Mouse (Mus musculus) cerebellum, postnatal 10 days (tissue): ENCODE data around the gene Fgd5.
"Not testable (repeated sequence)": the region's sequence is repeated elsewhere in the genome, so short reads cannot be mapped to it uniquely, and the experiment has no call there.

Source experiments
- DNase-seq, 2 experiments: peaks; one replicate each; pipeline ENCODE4 v3.0.0; 2021; ENCODE audit warnings: mixed read lengths in 2 of 2

Fgd5 gene

GRCm38 (mm10) chr6:92071121-92071839 is 92.6 kb downstream of the Fgd5 start:
- DNase-seq, result peak; percentile 40 to 42

- peak; percentile 78 to 81 for DNase-seq
Observed at GRCm38 (mm10) chr6:92080730-92081129, 102.1 kb downstream of the Fgd5 start.

- no peak for DNase-seq
Observed at GRCm38 (mm10) chr6:92082756-92083155, 104.1 kb downstream of the Fgd5 start.

GRCm38 (mm10) chr6:92084932-92085331 is 106.3 kb downstream of the Fgd5 start:
- DNase-seq, result no peak

- not testable (repeated sequence) for DNase-seq
Observed at GRCm38 (mm10) chr6:92089141-92089540, 110.5 kb downstream of the Fgd5 start.

- no peak for DNase-seq
Observed at GRCm38 (mm10) chr6:92089982-92090381, 111.3 kb downstream of the Fgd5 start.

GRCm38 (mm10) chr6:92090497-92090896 is 111.8 kb downstream of the Fgd5 start:
- DNase-seq, result no peak

- peak; percentile 94 to 95 for DNase-seq
Observed at GRCm38 (mm10) chr6:92091130-92091591, 112.5 kb downstream of the Fgd5 start, which contains the start of gene Nr2c2. TSS of gene Nr2c2 (plus strand) at chr6:92091390.

- peak; percentile 100 for DNase-seq
Observed at GRCm38 (mm10) chr6:92091767-92092489, 113.2 kb downstream of the Fgd5 start.

- DNase-seq, result peak; percentile 52 to 58
Observed at GRCm38 (mm10) chr6:92092737-92093136, 114.1 kb downstream of the Fgd5 start.

- DNase-seq, result no peak
Observed at GRCm38 (mm10) chr6:92093869-92094268, 115.2 kb downstream of the Fgd5 start.

- DNase-seq, result no peak
Observed at GRCm38 (mm10) chr6:92100679-92101360, 122.1 kb downstream of the Fgd5 start.

- DNase-seq, result peak in 1 of 2 experiments; percentile 9
Observed at GRCm38 (mm10) chr6:92124547-92124946, 145.9 kb downstream of the Fgd5 start.
